Mouse (Mus musculus): ENCODE data around the gene Sfxn1.

The Sfxn1 gene

GRCm38 (mm10) chr13:54077470-54078174 is 6.0 kb downstream of the Sfxn1 start:
- DNase-seq (ENCODE audit: low spot score in 2 of 2), result no peak

- peak in 1 of 2 experiments; percentile 39 for DNase-seq (ENCODE audit: low spot score in 2 of 2)
These were observed 8.4 kb downstream of the Sfxn1 start for GRCm38 (mm10) chr13:54079782-54080759.

- no peak for DNase-seq (ENCODE audit: low spot score in 2 of 2)
These were observed 9.1 kb downstream of the Sfxn1 start for GRCm38 (mm10) chr13:54080785-54081184.

GRCm38 (mm10) chr13:54082946-54083345 is 11.3 kb downstream of the Sfxn1 start:
- no peak for DNase-seq (ENCODE audit: low spot score in 2 of 2)

- no peak for DNase-seq (ENCODE audit: low spot score in 2 of 2)
These were observed 12.5 kb downstream of the Sfxn1 start for GRCm38 (mm10) chr13:54084178-54084577.

DNA sequence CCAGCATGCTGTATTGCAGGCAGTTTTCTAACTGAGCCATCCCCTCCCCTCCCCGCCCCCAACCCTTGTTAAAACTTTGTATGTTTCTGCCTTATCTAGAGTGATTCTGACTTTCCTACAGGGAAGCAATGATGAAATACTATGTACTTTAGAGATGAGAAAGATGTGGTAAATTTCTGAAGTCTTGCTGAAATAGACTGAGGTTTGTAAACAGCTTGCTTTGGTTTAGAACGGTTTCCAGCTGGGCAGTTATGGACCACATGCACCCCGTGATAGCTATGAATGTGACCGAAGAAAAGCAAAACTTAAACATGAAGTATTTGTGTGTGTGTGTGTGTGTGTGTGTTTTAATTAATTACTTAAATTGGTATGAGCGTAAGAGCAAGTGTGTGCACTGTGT is 13.2 kb downstream of the Sfxn1 start:
- no peak for DNase-seq (ENCODE audit: low spot score in 2 of 2)

DNA sequence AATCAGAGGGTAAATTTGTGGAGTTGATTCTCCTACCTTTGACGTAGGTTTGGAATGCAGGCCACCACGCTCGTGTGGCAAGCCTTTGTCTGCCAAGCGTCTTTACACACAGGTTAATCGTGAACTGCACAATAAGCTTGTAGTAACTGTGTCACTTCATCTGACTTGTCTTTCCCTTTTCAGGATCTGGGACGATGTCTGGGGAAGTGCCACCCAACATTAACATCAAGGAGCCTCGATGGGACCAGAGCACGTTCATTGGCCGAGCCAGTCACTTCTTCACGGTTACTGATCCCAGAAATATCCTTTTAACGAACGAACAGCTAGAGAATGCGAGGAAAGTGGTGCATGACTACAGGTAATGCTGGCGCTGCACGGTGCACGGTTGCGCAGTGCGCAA is 13.6 kb downstream of the Sfxn1 start:
- DNase-seq (ENCODE audit: low spot score in 2 of 2), result no peak

GRCm38 (mm10) chr13:54091719-54092118 is 20.1 kb downstream of the Sfxn1 start:
- DNase-seq (ENCODE audit: low spot score in 2 of 2), result no peak

GRCm38 (mm10) chr13:54094349-54094748 is 22.7 kb downstream of the Sfxn1 start:
- DNase-seq (ENCODE audit: low spot score in 2 of 2), result no peak

- no peak for DNase-seq (ENCODE audit: low spot score in 2 of 2)
These were observed 23.3 kb downstream of the Sfxn1 start for GRCm38 (mm10) chr13:54094963-54095362.

GRCm38 (mm10) chr13:54095721-54096120 is 24.1 kb downstream of the Sfxn1 start:
- no peak for DNase-seq (ENCODE audit: low spot score in 2 of 2)

DNA sequence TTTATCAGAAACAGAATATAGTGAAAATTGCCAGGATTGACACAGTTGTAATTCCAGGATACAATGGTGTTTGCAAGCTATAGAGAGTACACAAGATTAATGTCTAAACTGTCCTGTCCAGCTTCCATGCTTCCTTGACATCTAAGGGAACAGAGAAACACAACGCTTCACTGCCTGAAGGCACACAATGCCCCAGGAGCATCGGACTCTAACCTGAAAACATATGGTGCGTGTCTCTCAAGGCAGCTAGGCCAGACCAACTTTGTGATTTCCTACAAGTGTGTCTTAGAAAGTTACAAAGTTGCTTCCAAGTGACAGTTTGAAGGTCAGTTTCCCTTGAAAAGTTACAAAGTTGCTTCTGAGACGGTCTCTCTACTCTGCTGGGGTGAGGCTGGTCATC is 25.6 kb downstream of the Sfxn1 start:
- DNase-seq (ENCODE audit: low spot score in 2 of 2), result no peak

DNA sequence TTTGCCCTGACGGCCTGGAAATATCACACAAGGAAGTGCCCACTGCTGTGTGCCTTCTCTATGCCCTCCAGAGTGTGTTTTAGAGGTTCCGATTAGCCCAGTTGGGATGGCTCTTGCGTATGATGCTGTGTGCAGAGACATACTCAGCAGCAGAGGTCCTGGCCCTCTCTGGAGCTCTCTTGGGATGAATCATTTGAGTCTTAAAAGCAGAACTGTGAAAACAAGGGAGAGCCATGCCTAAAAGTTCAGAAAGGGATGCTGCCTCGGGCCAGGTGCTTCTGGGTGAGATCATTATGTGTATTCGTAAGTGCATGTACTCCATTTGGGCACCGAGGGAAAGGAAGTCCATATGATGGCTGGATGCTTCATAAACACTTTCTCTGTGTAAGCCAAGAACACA is 26.1 kb downstream of the Sfxn1 start:
- DNase-seq (ENCODE audit: low spot score in 2 of 2), result no peak

- peak in 1 of 2 experiments; percentile 55 for DNase-seq (ENCODE audit: low spot score in 2 of 2)
These were observed 29.6 kb downstream of the Sfxn1 start for GRCm38 (mm10) chr13:54101031-54101820.

- no peak for DNase-seq (ENCODE audit: low spot score in 2 of 2)
These were observed 30.4 kb downstream of the Sfxn1 start for GRCm38 (mm10) chr13:54102061-54102460.

GRCm38 (mm10) chr13:54103271-54103670 is 31.6 kb downstream of the Sfxn1 start:
- DNase-seq (ENCODE audit: low spot score in 2 of 2), result no peak

DNA sequence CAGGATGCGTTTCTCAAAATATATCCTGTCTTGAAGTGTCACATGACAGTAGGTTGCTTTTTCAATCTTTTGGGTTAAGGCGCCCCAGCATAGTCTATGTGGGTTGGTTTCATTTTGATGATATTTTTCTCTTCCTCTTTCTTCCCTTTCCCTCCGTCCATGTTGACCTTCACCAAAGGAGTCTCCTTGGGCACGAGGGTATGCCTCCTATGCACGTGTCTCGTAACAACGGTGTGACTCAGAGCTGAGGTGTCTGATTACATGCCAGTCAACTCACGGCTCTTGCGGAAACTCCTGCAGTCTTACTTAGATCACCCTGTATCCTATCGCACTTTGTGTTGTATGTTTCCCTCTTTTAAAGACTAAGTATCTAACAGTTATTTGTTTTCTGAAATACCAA is 32.2 kb downstream of the Sfxn1 start:
- no peak for DNase-seq (ENCODE audit: low spot score in 2 of 2)

DNA sequence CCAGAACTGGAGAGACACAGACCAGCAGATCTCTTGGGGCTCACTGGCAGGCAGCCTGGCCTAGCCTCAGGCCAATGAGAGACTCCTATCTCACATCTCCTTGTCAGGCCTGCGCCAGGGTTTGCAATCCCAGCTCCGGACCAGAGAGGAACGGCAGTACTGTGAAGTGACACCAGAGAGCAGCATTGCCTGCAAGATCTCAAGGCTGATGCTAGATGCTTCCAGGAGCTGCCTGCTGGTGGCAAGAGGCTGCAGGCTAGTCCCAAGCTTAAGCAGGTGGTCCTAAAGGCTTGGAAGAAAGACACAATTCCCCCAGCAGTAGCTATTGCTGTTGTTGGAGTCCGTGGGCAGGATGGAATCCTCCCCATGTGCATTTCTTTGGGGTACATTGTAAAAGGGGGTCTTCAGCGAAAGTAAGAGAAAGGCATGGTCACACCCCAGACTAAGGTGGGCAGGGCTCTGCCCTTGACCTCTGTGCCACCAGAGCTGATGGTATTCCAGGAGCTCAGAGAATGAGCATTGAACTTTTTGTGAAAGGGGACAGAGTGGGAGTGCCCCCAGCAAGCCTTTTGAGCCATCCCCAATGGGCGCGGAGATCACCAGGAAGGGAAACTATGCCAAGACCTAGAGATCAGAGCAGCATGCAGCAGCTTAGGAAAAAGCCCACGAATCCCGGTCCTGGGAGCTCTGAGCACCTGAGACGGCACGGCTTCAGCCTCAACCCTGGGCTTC is 42.3 kb downstream of the Sfxn1 start:
- DNase-seq (ENCODE audit: low spot score in 2 of 2), result peak; percentile 91

DNA sequence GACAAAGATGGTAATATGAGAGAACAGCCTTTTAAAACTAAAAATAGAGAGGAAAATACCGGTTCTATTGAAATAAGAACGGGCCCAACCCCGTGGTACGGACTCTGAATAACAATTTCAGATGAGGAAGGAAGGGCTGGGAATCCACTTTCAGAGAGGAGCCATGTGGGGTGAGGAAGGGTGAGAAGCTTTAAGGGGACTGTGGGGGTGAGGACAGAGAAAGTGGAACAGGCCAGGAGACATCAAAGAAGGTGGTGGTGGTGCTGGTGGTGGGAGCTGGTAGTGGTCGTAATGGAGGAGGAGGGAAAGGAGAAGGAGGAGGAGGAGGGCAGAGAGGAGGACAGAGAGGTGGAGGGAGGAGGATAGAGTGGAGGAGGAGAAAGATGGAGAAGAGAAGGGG is 43.3 kb downstream of the Sfxn1 start:
- DNase-seq (ENCODE audit: low spot score in 2 of 2), result no peak

- DNase-seq (ENCODE audit: low spot score in 2 of 2), result no peak
These were observed 44.1 kb downstream of the Sfxn1 start for GRCm38 (mm10) chr13:54115779-54116178.

DNA sequence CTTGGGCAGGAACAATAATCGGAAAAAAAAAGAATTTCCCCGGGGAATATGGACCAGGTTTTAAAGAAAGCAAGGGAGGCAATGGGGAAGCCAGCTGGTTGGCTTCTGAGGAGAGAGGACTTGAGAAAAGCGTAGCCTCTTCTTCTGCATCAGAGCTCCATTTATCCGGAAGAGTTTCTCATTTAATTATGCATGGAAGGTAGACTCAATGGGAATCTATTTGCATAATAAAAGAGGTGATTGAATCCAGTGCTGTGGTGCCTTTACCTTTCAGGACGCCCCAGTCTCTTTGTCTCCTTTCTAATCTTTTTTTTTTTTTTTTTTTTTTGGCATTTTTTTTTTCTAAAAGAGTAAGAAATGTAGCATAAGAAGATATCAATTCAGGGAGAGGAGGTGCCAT is 46.7 kb downstream of the Sfxn1 start:
- no peak for DNase-seq (ENCODE audit: low spot score in 2 of 2)

Measured in right cerebral cortex, postnatal 10 days (tissue).